Mouse (Mus musculus) C2C12 (cell line): ENCODE measurements at regions not wholly inside any gene's neighbourhood (a gene's known extent, or its start where the extent isn't known, plus 50 kb on each side); places are given as distances from the start of the nearest gene placed in this dataset.

ENCODE experiments used
- CEBPB ChIP-seq: IDR thresholded peaks from one replicate; pipeline ENCODE4 v1.6.1; 2011; ENCODE audit warnings: low read depth, mild to moderate bottlenecking, control low read depth, moderate library complexity
- CTCF ChIP-seq: IDR thresholded peaks from one replicate; pipeline ENCODE4 v1.5.1; 2011; ENCODE audit not compliant: control insufficient read depth, insufficient read depth, insufficient read length
- MAX ChIP-seq: IDR thresholded peaks from one replicate; pipeline ENCODE4 v1.6.1; 2011; ENCODE audit warnings: mild to moderate bottlenecking, control low read depth
- MYOD1 ChIP-seq: IDR thresholded peaks from one replicate; pipeline ENCODE4 v1.6.1; 2011; ENCODE audit warnings: low read depth; ENCODE audit not compliant: control insufficient read depth, insufficient read length
- MYOG ChIP-seq: IDR thresholded peaks from one replicate; pipeline ENCODE4 v1.6.1; 2011; ENCODE audit not compliant: control insufficient read depth, insufficient read length; ENCODE audit errors: extremely low read depth
- USF1 ChIP-seq: IDR thresholded peaks from one replicate; pipeline ENCODE4 v1.6.1; 2011; ENCODE audit warnings: low read depth, mild to moderate bottlenecking, control low read depth, moderate library complexity

GRCm38 (mm10) chr10:37270236-37271000, 131.7 kb upstream of the Marcks start:
- TF ChIP-seq MYOD1 (no peak), CTCF (no peak), MAX (no peak), MYOG (no peak), CEBPB (no peak), USF1 (no peak)
